Mouse (Mus musculus) cortical plate, adult 2 months (tissue): ENCODE measurements around the gene Snapin.

Source experiments
- CTCF ChIP-seq: fragments of 200-500 bp; IDR thresholded peaks from 2 replicates; pipeline ENCODE4 v1.5.1; 2011; ENCODE audit warnings: mild to moderate bottlenecking, control low read depth, low read length; ENCODE audit not compliant: insufficient read depth; ENCODE audit errors: extremely low read depth
- POLR2A ChIP-seq: fragments of 200-500 bp; IDR thresholded peaks from 2 replicates; pipeline ENCODE4 v1.6.1; 2011; ENCODE audit warnings: mild to moderate bottlenecking, low read length, control low read depth; ENCODE audit not compliant: insufficient read depth; ENCODE audit errors: extremely low read depth

GRCm38 (mm10) chr3:90525421-90525820, 34.6 kb upstream of the Snapin start:
- TF ChIP-seq CTCF = peak; percentile 76
- no peak for TF ChIP-seq POLR2A
